Mouse (Mus musculus) midbrain, embryonic 10.5 days (tissue): ENCODE data around the gene Rara. TPM values are rescaled to one million over a fixed set of nuclear protein-coding genes. Genes with fewer than 3 reads are reported as not detected.
A peak's percentile ranks its signal among the peaks of the same experiment; 100 is the strongest.
"Not testable (repeated sequence)": the region's sequence is repeated elsewhere in the genome, so short reads cannot be mapped to it uniquely, and the experiment has no call there.

ENCODE experiments used
- DNase-seq: peaks from one replicate; pipeline ENCODE4 v3.0.0-alpha.2; 2017; ENCODE audit warnings: low spot score
- H3K27ac ChIP-seq: fragments of 300-500 bp; sonication (generic); replicated peaks from 2 replicates; pipeline ENCODE4 v1.5.1; 2016; ENCODE audit warnings: mild to moderate bottlenecking
- H3K27me3 ChIP-seq: fragments of 300-500 bp; sonication (generic); 2 replicates; pipeline ENCODE4 v1.6.1; 2016; ENCODE audit warnings: low read depth, mild to moderate bottlenecking; ENCODE audit not compliant: poor library complexity, severe bottlenecking
- H3K36me3 ChIP-seq: fragments of 300-500 bp; sonication (generic); 2 replicates; pipeline ENCODE4 v1.6.1; 2016; ENCODE audit warnings: mild to moderate bottlenecking, moderate library complexity
- H3K4me1 ChIP-seq: fragments of 300-500 bp; sonication (generic); 2 replicates; pipeline ENCODE4 v1.6.1; 2016
- H3K4me3 ChIP-seq: fragments of 300-500 bp; sonication (generic); 2 replicates; pipeline ENCODE4 v1.5.1; 2016; ENCODE audit warnings: mild to moderate bottlenecking, moderate library complexity
- H3K9me3 ChIP-seq: fragments of 300-500 bp; sonication (generic); replicated peaks from 2 replicates; pipeline ENCODE4 v1.6.1; 2016; ENCODE audit warnings: mild to moderate bottlenecking
- WGBS: fragments of 180-500 bp; shearing (Covaris S2); methylation state at CpG from one replicate; pipeline ENCODE4 v1.1.7; 2016; 5-methylcytosine and 5-hydroxymethylcytosine counted together
- polyA plus RNA-seq: library from polyadenylated mRNA; unstranded; fragments of >200 nt; fragmentation: Nextera tagmentation; extraction: Ambion mirVana; gene quantifications from 2 replicates; pipeline ENCODE4 v1.2.1, GENCODE M21; 2016

Rara gene
- polyA plus RNA-seq, 1 experiment from 2014 or later = 15.5 TPM

- no peak for DNase-seq
- Histone ChIP-seq H3K4me3 (0 out of 2 replicates have a peak overlapping the region, but pooled peaks have one; percentile 61), H3K36me3 (peaks cover 5% of the 10 kb centered on the region), H3K9me3 (no peaks in the 10 kb centered on the region), H3K27ac (no peak overlapping the region), H3K27me3 (peaks cover 62% of the 10 kb centered on the region), H3K4me1 (peaks cover 20% of the 10 kb centered on the region)
- WGBS = 51% methylated on average over 8 of the region's 8 CpGs
These were observed 55.9 kb downstream of the Rara start for GRCm38 (mm10) chr11:98983551-98983950.

GRCm38 (mm10) chr11:98985542-98985941, 57.9 kb downstream of the Rara start:
- peaks cover 17% of the 10 kb centered on the region for H3K36me3 ChIP-seq
- no peak overlapping the region for H3K27ac ChIP-seq
- WGBS = 93% methylated on average over 7 of the region's 7 CpGs
- H3K4me3 ChIP-seq = no peak overlapping the region
- peaks cover 20% of the 10 kb centered on the region for H3K4me1 ChIP-seq
- H3K9me3 ChIP-seq = no peaks in the 10 kb centered on the region
- peaks cover 50% of the 10 kb centered on the region for H3K27me3 ChIP-seq
- no peak for DNase-seq

- 93% methylated on average over 6 of the region's 6 CpGs for WGBS
- H3K4me3 ChIP-seq, DNase-seq, H3K9me3 ChIP-seq, H3K27ac ChIP-seq, H3K4me1 ChIP-seq: not testable (repeated sequence)
- peaks cover 43% of the 10 kb centered on the region for H3K36me3 ChIP-seq
- peaks cover 23% of the 10 kb centered on the region for H3K27me3 ChIP-seq
These were observed 60.6 kb downstream of the Rara start for GRCm38 (mm10) chr11:98988260-98988659.

GRCm38 (mm10) chr11:98990866-98991265, 63.2 kb downstream of the Rara start:
- Histone ChIP-seq H3K4me3 (no peak overlapping the region), H3K36me3 (peaks cover 69% of the 10 kb centered on the region), H3K27me3 (no peaks in the 10 kb centered on the region), H3K27ac (no peak overlapping the region), H3K9me3 (no peaks in the 10 kb centered on the region), H3K4me1 (no peaks in the 10 kb centered on the region)
- WGBS = 83% methylated on average over 6 of the region's 6 CpGs
- DNase-seq = no peak

- Histone ChIP-seq H3K27me3 (no peaks in the 10 kb centered on the region), H3K36me3 (peaks cover 100% of the 10 kb centered on the region), H3K4me1 (no peaks in the 10 kb centered on the region), H3K27ac (no peak overlapping the region), H3K9me3 (no peaks in the 10 kb centered on the region), H3K4me3 (no peak overlapping the region)
- DNase-seq = no peak
- WGBS = 96% methylated on average over 7 of the region's 7 CpGs
These were observed 68.4 kb downstream of the Rara start for GRCm38 (mm10) chr11:98995987-98996386.

GRCm38 (mm10) chr11:98997659-98998058, 70.0 kb downstream of the Rara start:
- Histone ChIP-seq H3K27ac (no peak overlapping the region), H3K27me3 (no peaks in the 10 kb centered on the region), H3K4me3 (no peak overlapping the region), H3K36me3 (peaks cover 100% of the 10 kb centered on the region), H3K4me1 (no peaks in the 10 kb centered on the region), H3K9me3 (no peaks in the 10 kb centered on the region)
- 96% methylated on average over 4 of the region's 4 CpGs for WGBS
- no peak for DNase-seq

- peaks cover 100% of the 10 kb centered on the region for H3K36me3 ChIP-seq
- H3K27ac ChIP-seq = no peak overlapping the region
- H3K4me3 ChIP-seq = no peak overlapping the region
- H3K27me3 ChIP-seq = no peaks in the 10 kb centered on the region
- H3K9me3 ChIP-seq = no peaks in the 10 kb centered on the region
- DNase-seq = no peak
- no peaks in the 10 kb centered on the region for H3K4me1 ChIP-seq
These were observed 71.2 kb downstream of the Rara start for GRCm38 (mm10) chr11:98998776-98999175.

GRCm38 (mm10) chr11:98999243-98999642, 71.6 kb downstream of the Rara start:
- Histone ChIP-seq H3K4me3 (no peak overlapping the region), H3K9me3 (no peaks in the 10 kb centered on the region), H3K4me1 (no peaks in the 10 kb centered on the region), H3K27me3 (no peaks in the 10 kb centered on the region), H3K27ac (no peak overlapping the region), H3K36me3 (peaks cover 100% of the 10 kb centered on the region)
- 93% methylated on average over 11 of the region's 11 CpGs for WGBS
- DNase-seq = no peak

GRCm38 (mm10) chr11:99006788-99007187, 79.2 kb downstream of the Rara start:
- Histone ChIP-seq H3K36me3 (peaks cover 100% of the 10 kb centered on the region), H3K27me3 (no peaks in the 10 kb centered on the region), H3K9me3 (no peaks in the 10 kb centered on the region), H3K4me3 (no peak overlapping the region), H3K27ac (no peak overlapping the region), H3K4me1 (no peaks in the 10 kb centered on the region)
- 94% methylated on average over 9 of the region's 9 CpGs for WGBS
- DNase-seq = no peak

GRCm38 (mm10) chr11:99010124-99010523, 82.5 kb downstream of the Rara start:
- H3K4me3 ChIP-seq = no peak overlapping the region
- no peak overlapping the region for H3K27ac ChIP-seq
- 93% methylated on average over 4 of the region's 4 CpGs for WGBS
- H3K9me3 ChIP-seq = no peaks in the 10 kb centered on the region
- peaks cover 100% of the 10 kb centered on the region for H3K36me3 ChIP-seq
- no peaks in the 10 kb centered on the region for H3K27me3 ChIP-seq
- no peak for DNase-seq
- no peaks in the 10 kb centered on the region for H3K4me1 ChIP-seq

GRCm38 (mm10) chr11:99010706-99011105, 83.1 kb downstream of the Rara start:
- H3K4me3 ChIP-seq = no peak overlapping the region
- 97% methylated on average over 5 of the region's 5 CpGs for WGBS
- H3K27me3 ChIP-seq = no peaks in the 10 kb centered on the region
- no peak overlapping the region for H3K27ac ChIP-seq
- H3K9me3 ChIP-seq = no peaks in the 10 kb centered on the region
- DNase-seq = no peak
- no peaks in the 10 kb centered on the region for H3K4me1 ChIP-seq
- H3K36me3 ChIP-seq = peaks cover 100% of the 10 kb centered on the region

- Histone ChIP-seq H3K9me3 (no peaks in the 10 kb centered on the region), H3K36me3 (peaks cover 100% of the 10 kb centered on the region), H3K4me1 (no peaks in the 10 kb centered on the region), H3K4me3 (no peak overlapping the region), H3K27me3 (no peaks in the 10 kb centered on the region), H3K27ac (no peak overlapping the region)
- no peak for DNase-seq
- WGBS = 98% methylated on average over 1 of the region's 1 CpGs
These were observed 86.2 kb downstream of the Rara start for GRCm38 (mm10) chr11:99013856-99014255.

- WGBS = 98% methylated on average over 6 of the region's 6 CpGs
- no peak for DNase-seq
- Histone ChIP-seq H3K4me1 (peaks cover 33% of the 10 kb centered on the region), H3K9me3 (no peaks in the 10 kb centered on the region), H3K4me3 (no peak overlapping the region), H3K27me3 (no peaks in the 10 kb centered on the region), H3K27ac (no peak overlapping the region), H3K36me3 (peaks cover 78% of the 10 kb centered on the region)
These were observed 92.2 kb downstream of the Rara start for GRCm38 (mm10) chr11:99019844-99020243.

GRCm38 (mm10) chr11:99022384-99022933, 94.8 kb downstream of the Rara start:
- no peak for DNase-seq
- Histone ChIP-seq H3K27ac (no peak overlapping the region), H3K4me1 (peaks cover 38% of the 10 kb centered on the region), H3K4me3 (peak overlapping the region; percentile 88), H3K9me3 (no peaks in the 10 kb centered on the region), H3K36me3 (peaks cover 52% of the 10 kb centered on the region), H3K27me3 (no peaks in the 10 kb centered on the region)
- WGBS = 90% methylated on average over 5 of the region's 5 CpGs
